Mouse (Mus musculus) cerebellum, adult 9-10 months (tissue): ENCODE data around the gene Nav2.

Source experiments
- DNase-seq: peaks from one replicate; pipeline ENCODE4 v3.0.0; 2022

Gene Nav2

GRCm38 (mm10) chr7:48908521-48909341, at the start of gene Nav2:
Gene Nav2, plus strand, starts transcription at chr7:48908716.
- DNase-seq, result no peak

GRCm38 (mm10) chr7:48859362-48859761, 49.2 kb upstream of the Nav2 start:
- no peak for DNase-seq

- no peak for DNase-seq
Measured at GRCm38 (mm10) chr7:48860948-48861347, 47.6 kb upstream of the Nav2 start.

- DNase-seq, result no peak
Measured at GRCm38 (mm10) chr7:48861796-48862195, 46.7 kb upstream of the Nav2 start.

- no peak for DNase-seq
Measured at GRCm38 (mm10) chr7:48864199-48864598, 44.3 kb upstream of the Nav2 start.

GRCm38 (mm10) chr7:48864671-48865458, 43.7 kb upstream of the Nav2 start:
- no peak for DNase-seq

GRCm38 (mm10) chr7:48867576-48867975, 40.9 kb upstream of the Nav2 start:
- no peak for DNase-seq

- DNase-seq, result no peak
Measured at GRCm38 (mm10) chr7:48870144-48870543, 38.4 kb upstream of the Nav2 start.

GRCm38 (mm10) chr7:48870579-48871180, 37.8 kb upstream of the Nav2 start:
- DNase-seq, result no peak

GRCm38 (mm10) chr7:48871292-48871691, 37.2 kb upstream of the Nav2 start:
- DNase-seq, result no peak

GRCm38 (mm10) chr7:48875096-48875495, 33.4 kb upstream of the Nav2 start:
- DNase-seq, result no peak

GRCm38 (mm10) chr7:48876526-48876925, 32.0 kb upstream of the Nav2 start:
- peak; percentile 73 for DNase-seq

- no peak for DNase-seq
Measured at GRCm38 (mm10) chr7:48877786-48878390, 30.6 kb upstream of the Nav2 start.

- no peak for DNase-seq
Measured at GRCm38 (mm10) chr7:48879574-48879973, 28.9 kb upstream of the Nav2 start.

- DNase-seq, result peak; percentile 89
Measured at GRCm38 (mm10) chr7:48880591-48881481, 27.7 kb upstream of the Nav2 start.

GRCm38 (mm10) chr7:48881486-48881885, 27.0 kb upstream of the Nav2 start, which contains the start of gene E2f8:
Gene E2f8, minus strand, starts transcription at chr7:48881596.
- DNase-seq, result no peak

GRCm38 (mm10) chr7:48881971-48882609, 26.4 kb upstream of the Nav2 start:
- no peak for DNase-seq

- DNase-seq, result no peak
Measured at GRCm38 (mm10) chr7:48883525-48884265, 24.8 kb upstream of the Nav2 start.

- DNase-seq, result no peak
Measured at GRCm38 (mm10) chr7:48884266-48884611, 24.3 kb upstream of the Nav2 start.

- DNase-seq, result no peak
Measured at GRCm38 (mm10) chr7:48887973-48888372, 20.5 kb upstream of the Nav2 start.

- no peak for DNase-seq
Measured at GRCm38 (mm10) chr7:48888751-48889150, 19.8 kb upstream of the Nav2 start.
